Mouse (Mus musculus) lung, postnatal 25 days (tissue): ENCODE measurements around the gene Gm31571.
"Not testable (repeated sequence)": the region's sequence is repeated elsewhere in the genome, so short reads cannot be mapped to it uniquely, and the experiment has no call there.

Experiments used
- DNase-seq: peaks from one replicate; pipeline ENCODE4 v3.0.0; 2022; ENCODE audit warnings: low spot score

Gene Gm31571

GRCm38 (mm10) chrY:22051253-22051652 lies at the start of gene Gm31571:
Gene Gm31571 (minus strand): TSS chrY:22051353.
- DNase-seq, result not testable (repeated sequence)
